Mouse (Mus musculus) MN1 (cell line): ENCODE data around the gene Gm20715.
"Not testable (repeated sequence)": the region's sequence is repeated elsewhere in the genome, so short reads cannot be mapped to it uniquely, and the experiment has no call there.

ENCODE experiments used
- DNase-seq: peaks from one replicate; pipeline ENCODE4 v3.0.0-alpha.2; 2016; ENCODE audit warnings: low spot score

Gm20715 gene

GRCm38 (mm10) chr7:6429381-6429780, 19.3 kb downstream of the Gm20715 start:
- DNase-seq = no peak

- DNase-seq = no peak
Observed at GRCm38 (mm10) chr7:6430342-6430741, 20.3 kb downstream of the Gm20715 start.

- no peak for DNase-seq
Observed at GRCm38 (mm10) chr7:6438388-6438787, 28.3 kb downstream of the Gm20715 start, which contains the start of gene Olfr1344. TSS of gene Olfr1344 (plus strand) at chr7:6438688.

- DNase-seq = no peak
Observed at GRCm38 (mm10) chr7:6441173-6441572, 31.1 kb downstream of the Gm20715 start.

GRCm38 (mm10) chr7:6447771-6448170, 37.7 kb downstream of the Gm20715 start:
- DNase-seq = no peak

GRCm38 (mm10) chr7:6455868-6456267, 45.8 kb downstream of the Gm20715 start, which contains the start of gene Olfr1336:
TSS of gene Olfr1336 (plus strand) at chr7:6456168.
- no peak for DNase-seq

- no peak for DNase-seq
Observed at GRCm38 (mm10) chr7:6456399-6456798, 46.3 kb downstream of the Gm20715 start.

- DNase-seq = no peak
Observed at GRCm38 (mm10) chr7:6466951-6467350, 56.9 kb downstream of the Gm20715 start, which contains the start of gene Olfr1346. TSS of gene Olfr1346 (plus strand) at chr7:6467101.

GRCm38 (mm10) chr7:6477633-6478032, 67.6 kb downstream of the Gm20715 start:
- DNase-seq = not testable (repeated sequence)

- no peak for DNase-seq
Observed at GRCm38 (mm10) chr7:6486841-6487240, 76.8 kb downstream of the Gm20715 start, which contains the start of gene Olfr5. TSS of gene Olfr5 (minus strand) at chr7:6486941.
